In genomic region chr3:152761661-152762060, GRCm38 (mm10) we compare ENCODE assay signal across 10 mouse cellular contexts. TPM values are rescaled to one million over a fixed set of nuclear protein-coding genes. Genes with fewer than 3 reads are reported as not detected.
A peak's percentile ranks its signal among the peaks of the same experiment; 100 is the strongest.
DNase-seq lines count a peak whose midpoint lies in the region; ATAC-seq and TF ChIP-seq lines count a peak whose summit lies in the region.
"Had no signal": no experiment of that assay in that cellular context is flagged by ENCODE, and none has a peak within 500 bp of the region (broad histone marks: within the 10 kb centered on the region; RNA-seq: fewer than 3 reads in every experiment).

No protein-coding gene starts in this region.

- no peaks in the 10 kb centered on the region for H3K27me3 ChIP-seq in hindbrain, postnatal 0 days (ENCODE audit: insufficient read depth, low read length)
- H3K27me3 ChIP-seq in hindbrain, embryonic 10.5 days (ENCODE audit: insufficient read depth, poor library complexity, severe bottlenecking), result no peaks in the 10 kb centered on the region
- H3K27me3 ChIP-seq: hindbrain, embryonic 13.5 days had no signal

- intact Hi-C loops in heart, postnatal 36 days (cut with DNase I), result no loop called here

- DNase-seq in hindbrain, postnatal 0 days (ENCODE audit: low spot score), result no peak
- no peak for DNase-seq in hindbrain, embryonic 10.5 days (ENCODE audit: low spot score)
- DNase-seq in B cell, adult 2 months, result peak; percentile 2 to 5
- DNase-seq in ZHBTc4 (ENCODE audit: low read depth, low spot score), result peak; percentile 41
- peak; percentile 35 for DNase-seq in lung, postnatal 14 days
- DNase-seq in neural tube, embryonic 10.5 days (ENCODE audit: extremely low spot score, low spot score), result no peak
- no peak for DNase-seq in heart, postnatal 36 days
- DNase-seq in kidney, postnatal 14 days, result no peak
- DNase-seq: cerebellum, adult 11-12 months had no signal

- H3K36me3 ChIP-seq in hindbrain, postnatal 0 days (ENCODE audit: insufficient read depth, low read length), result no peaks in the 10 kb centered on the region
- H3K36me3 ChIP-seq in hindbrain, embryonic 10.5 days, result no peaks in the 10 kb centered on the region

- H3K27ac ChIP-seq in hindbrain, postnatal 0 days, result no peak overlapping the region
- H3K27ac ChIP-seq in hindbrain, embryonic 10.5 days, result no peak overlapping the region
- H3K27ac ChIP-seq: hindbrain, embryonic 13.5 days had no signal

- no peak overlapping the region for H3K9ac ChIP-seq in hindbrain, postnatal 0 days (replicated peaks; ENCODE audit: low read length)
- H3K9ac ChIP-seq: hindbrain, embryonic 13.5 days had no signal

- H3K4me3 ChIP-seq in hindbrain, postnatal 0 days (ENCODE audit: low read length), result no peak overlapping the region
- H3K4me3 ChIP-seq in hindbrain, embryonic 10.5 days, result no peak overlapping the region
- H3K4me3 ChIP-seq: hindbrain, embryonic 13.5 days had no signal

- peak; percentile 42 for TF ChIP-seq CTCF in hindbrain, postnatal 0 days (IDR thresholded peaks at IDR 0.05; ENCODE audit: low read depth)

- ATAC-seq in hindbrain, postnatal 0 days, result no peak

- H3K4me1 ChIP-seq in hindbrain, postnatal 0 days (ENCODE audit: insufficient read depth, low read length), result peaks cover 15% of the 10 kb centered on the region
- peaks cover 51% of the 10 kb centered on the region for H3K4me1 ChIP-seq in hindbrain, embryonic 10.5 days (replicated peaks)

- H3K9me3 ChIP-seq in hindbrain, postnatal 0 days (ENCODE audit: low read length), result no peaks in the 10 kb centered on the region
- H3K9me3 ChIP-seq in hindbrain, embryonic 10.5 days, result no peaks in the 10 kb centered on the region
- H3K9me3 ChIP-seq: hindbrain, embryonic 13.5 days had no signal

- no peak overlapping the region for H3K4me2 ChIP-seq in hindbrain, postnatal 0 days (ENCODE audit: low read depth, low read length)
- H3K4me2 ChIP-seq: hindbrain, embryonic 13.5 days had no signal

- WGBS in hindbrain, postnatal 0 days, result 75% methylated on average over 8 of the region's 8 CpGs
- WGBS in hindbrain, embryonic 10.5 days, result 89% methylated on average over 8 of the region's 8 CpGs

RNA-seq across cellular contexts. Expression of gene Pigk, which starts 47.8 kb away (rescaled TPM):
- total RNA-seq in hindbrain, postnatal 0 days (2014; rRNA removed), result 35.8 and 38.2 TPM in 2 replicates
- 57.8 and 62.1 TPM in 2 replicates for polyA plus RNA-seq in hindbrain, postnatal 0 days (2015; fragmentation: Nextera tagmentation; extraction: Ambion mirVana)
- polyA plus RNA-seq in hindbrain, embryonic 10.5 days (2016; fragmentation: Nextera tagmentation; extraction: Ambion mirVana), result 32.7 and 39.3 TPM in 2 replicates
- 10 to 100 TPM; 25.0 to 25.4 TPM for total RNA-seq in heart, postnatal 36 days (2021)

Comparison
In these comparisons a context has a peak if more than half of its experiments do, and no peak if none do; other contexts are left out.
1. DNase-seq: peak in B cell, adult 2 months (2 of 2), ZHBTc4 (single experiment) and lung, postnatal 14 days (single experiment); none in hindbrain, postnatal 0 days (single experiment), hindbrain, embryonic 10.5 days (single experiment), neural tube, embryonic 10.5 days (single experiment), heart, postnatal 36 days (0 of 2) and kidney, postnatal 14 days (single experiment).